23 mouse cellular contexts compared by ENCODE assay signal in genomic region chr10:83093705-83094104, GRCm38 (mm10).
DNase-seq lines count a peak whose midpoint lies in the region; ATAC-seq lines count a peak whose summit lies in the region.
"Had no signal": no experiment of that assay in that cellular context is flagged by ENCODE, and none has a peak within 500 bp of the region (broad histone marks: within the 10 kb centered on the region; RNA-seq: fewer than 3 reads in every experiment).

No protein-coding gene starts in this region.

- H3K9me3 ChIP-seq in hindbrain, embryonic 13.5 days: no peaks in the 10 kb centered on the region
- H3K9me3 ChIP-seq in hindbrain, embryonic 12.5 days (replicated peaks): no peaks in the 10 kb centered on the region
- no peaks in the 10 kb centered on the region for H3K9me3 ChIP-seq in forebrain, embryonic 11.5 days (ENCODE audit: control insufficient read depth, low read length)
- H3K9me3 ChIP-seq: forebrain, embryonic 10.5 days; hindbrain, embryonic 10.5 days; hindbrain, embryonic 15.5 days had no signal

- H3K27ac ChIP-seq in hindbrain, embryonic 13.5 days: no peak overlapping the region
- no peak overlapping the region for H3K27ac ChIP-seq in hindbrain, embryonic 12.5 days
- H3K27ac ChIP-seq in forebrain, embryonic 11.5 days (ENCODE audit: low read depth, low read length): no peak overlapping the region
- H3K27ac ChIP-seq: forebrain, embryonic 10.5 days; gastrocnemius, adult 2 months; hindbrain, embryonic 10.5 days; hindbrain, embryonic 15.5 days had no signal

- no peak overlapping the region for H3K4me3 ChIP-seq in hindbrain, embryonic 13.5 days
- no peak overlapping the region for H3K4me3 ChIP-seq in hindbrain, embryonic 12.5 days
- H3K4me3 ChIP-seq in forebrain, embryonic 11.5 days (ENCODE audit: low read depth, low read length): no peak overlapping the region
- H3K4me3 ChIP-seq: forebrain, embryonic 10.5 days; gastrocnemius, adult 2 months; hindbrain, embryonic 10.5 days; hindbrain, embryonic 15.5 days had no signal

- no peaks in the 10 kb centered on the region for H3K36me3 ChIP-seq in hindbrain, embryonic 13.5 days
- H3K36me3 ChIP-seq in hindbrain, embryonic 12.5 days: no peaks in the 10 kb centered on the region
- H3K36me3 ChIP-seq in forebrain, embryonic 11.5 days (ENCODE audit: control insufficient read depth, insufficient read depth, low read length): no peaks in the 10 kb centered on the region
- H3K36me3 ChIP-seq: forebrain, embryonic 10.5 days; hindbrain, embryonic 10.5 days; hindbrain, embryonic 15.5 days had no signal

- no peaks in the 10 kb centered on the region for H3K27me3 ChIP-seq in hindbrain, embryonic 13.5 days
- no peaks in the 10 kb centered on the region for H3K27me3 ChIP-seq in hindbrain, embryonic 12.5 days
- no peaks in the 10 kb centered on the region for H3K27me3 ChIP-seq in forebrain, embryonic 11.5 days (ENCODE audit: control insufficient read depth, insufficient read depth, low read length)
- H3K27me3 ChIP-seq: hindbrain, embryonic 15.5 days had no signal

- H3K4me1 ChIP-seq in hindbrain, embryonic 13.5 days (replicated peaks): peaks cover 53% of the 10 kb centered on the region
- peaks cover 42% of the 10 kb centered on the region for H3K4me1 ChIP-seq in hindbrain, embryonic 12.5 days
- H3K4me1 ChIP-seq in forebrain, embryonic 11.5 days (replicated peaks; ENCODE audit: control insufficient read depth, insufficient read depth, low read length): peaks cover 5% of the 10 kb centered on the region; the same call in 1 of the 2 replicates

- 88% methylated on average over 6 of the region's 6 CpGs for WGBS in hindbrain, embryonic 13.5 days
- 87% methylated on average over 6 of the region's 6 CpGs for WGBS in hindbrain, embryonic 12.5 days
- WGBS in forebrain, embryonic 11.5 days: 85% methylated on average over 6 of the region's 6 CpGs

- H3K4me2 ChIP-seq in hindbrain, embryonic 13.5 days: no peak overlapping the region
- no peak overlapping the region for H3K4me2 ChIP-seq in hindbrain, embryonic 12.5 days (replicated peaks)
- H3K4me2 ChIP-seq in forebrain, embryonic 11.5 days (ENCODE audit: low read depth, low read length, severe bottlenecking): no peak overlapping the region
- H3K4me2 ChIP-seq: heart, embryonic 11.5 days; hindbrain, embryonic 15.5 days had no signal

- no peak for ATAC-seq in hindbrain, embryonic 13.5 days (ENCODE audit: low FRiP score)
- no peak for ATAC-seq in hindbrain, embryonic 12.5 days (ENCODE audit: low FRiP score)
- ATAC-seq in forebrain, embryonic 11.5 days (replicated peaks; ENCODE audit: low FRiP score): no peak
- ATAC-seq: activated CD4-positive, CD25-positive, alpha-beta regulatory T cell, adult 4 months; forebrain, embryonic 14.5 days; forebrain, postnatal 0 days had no signal

- peak; percentile 77 for DNase-seq in 416B (ENCODE audit: low read depth)
- peak; percentile 48 for DNase-seq in adrenal gland, postnatal 10 days
- DNase-seq in adrenal gland, postnatal 36 days: peak; percentile 44 to 50
- DNase-seq in cerebellum, adult 11 months: no peak
- no peak for DNase-seq in retina, postnatal 1 day
- DNase-seq in forebrain, embryonic 11.5 days (ENCODE audit: low spot score): no peak
- DNase-seq: cerebellum, adult 18-20 months; cerebellum, adult 9-10 months; cerebellum, postnatal 14 days; forebrain, postnatal 0 days; gastrocnemius, adult 2 months; gastrocnemius, postnatal 14 days; heart, adult 11 months; heart, postnatal 36 days; kidney, adult 2 months had no signal

- H3K9ac ChIP-seq in hindbrain, embryonic 13.5 days: 0 out of 2 replicates have a peak overlapping the region, but pooled peaks have one; percentile 5
- no peak overlapping the region for H3K9ac ChIP-seq in hindbrain, embryonic 12.5 days
- H3K9ac ChIP-seq in forebrain, embryonic 11.5 days (ENCODE audit: low read length): no peak overlapping the region
- H3K9ac ChIP-seq: forebrain, postnatal 0 days; hindbrain, embryonic 15.5 days had no signal

Comparison
In these comparisons a context has a peak if more than half of its experiments do, and no peak if none do; other contexts are left out.
1. DNase-seq: peak in 416B (single experiment), adrenal gland, postnatal 10 days (single experiment) and adrenal gland, postnatal 36 days (2 of 2); none in cerebellum, adult 11 months (single experiment), retina, postnatal 1 day (single experiment) and forebrain, embryonic 11.5 days (single experiment).